Mouse (Mus musculus) heart, adult 2 months (tissue): Measurements from ENCODE around the gene Aqp11.

ENCODE experiments used
- CTCF ChIP-seq: fragments of 200-600 bp; IDR thresholded peaks from 2 replicates; pipeline ENCODE4 v1.8.1; 2022; ENCODE audit warnings: antibody characterized with exemption, mild to moderate bottlenecking, moderate library complexity
- EP300 ChIP-seq: fragments of 200-500 bp; IDR thresholded peaks from 2 replicates; pipeline ENCODE4 v1.6.1; 2011; ENCODE audit warnings: low read depth, low read length, control low read depth; ENCODE audit not compliant: insufficient read depth
- POLR2A ChIP-seq: fragments of 200-500 bp; IDR thresholded peaks from 2 replicates; pipeline ENCODE4 v1.6.1; 2011; ENCODE audit warnings: mild to moderate bottlenecking, low read depth, low read length, control low read depth; ENCODE audit not compliant: insufficient read depth

DNA sequence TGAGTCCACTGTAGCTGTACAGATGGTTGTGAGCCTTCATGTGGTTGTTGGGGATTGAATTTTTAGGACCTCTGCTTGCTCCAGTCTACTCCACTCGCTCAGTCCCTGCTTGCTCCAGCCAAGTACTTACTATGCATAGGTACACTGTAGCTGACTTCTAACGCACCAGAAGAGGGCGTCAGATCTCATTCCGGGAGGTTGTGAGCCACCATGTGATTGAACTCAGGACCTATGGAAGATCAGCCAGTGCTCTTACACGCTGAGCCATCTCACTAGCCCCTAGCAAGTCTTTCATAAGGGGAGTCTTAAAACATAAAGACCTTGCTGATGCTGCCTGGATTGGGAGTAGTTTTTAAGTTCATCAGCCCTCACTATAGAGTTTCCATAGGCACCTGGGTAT is 18.0 kb downstream of the Aqp11 start:
- TF ChIP-seq POLR2A (no peak), CTCF (no peak), EP300 (no peak)
